Mouse (Mus musculus): ENCODE data around the gene Adgrv1. TPM values are rescaled to one million over a fixed set of nuclear protein-coding genes. Genes with fewer than 3 reads are reported as not detected.

The Adgrv1 gene
- polyA plus RNA-seq, 1 experiment from 2014 or later, result 41.9 TPM

- Histone ChIP-seq H3K4me3 (ENCODE audit: low read depth, low read length) (no peak overlapping the region), H3K27ac (ENCODE audit: low read depth, low read length) (no peak overlapping the region), H3K4me2 (ENCODE audit: low read depth, low read length, severe bottlenecking) (no peak overlapping the region), H3K36me3 (ENCODE audit: control insufficient read depth, insufficient read depth, low read length) (no peaks in the 10 kb centered on the region), H3K27me3 (ENCODE audit: control insufficient read depth, insufficient read depth, low read length) (no peaks in the 10 kb centered on the region), H3K9ac (ENCODE audit: low read length) (no peak overlapping the region), H3K4me1 (replicated peaks; ENCODE audit: control insufficient read depth, insufficient read depth, low read length) (no peaks in the 10 kb centered on the region), H3K9me3 (ENCODE audit: control insufficient read depth, low read length) (no peaks in the 10 kb centered on the region)
- DNase-seq (ENCODE audit: low spot score) (no peak), ATAC-seq (replicated peaks; ENCODE audit: low FRiP score) (no peak)
- WGBS, result 95% methylated on average over 1 of the region's 1 CpGs
These were observed 304.8 kb downstream of the Adgrv1 start for GRCm38 (mm10) chr13:81328181-81328580.

- ATAC-seq (replicated peaks; ENCODE audit: low FRiP score), result no peak
- whole genome bisulfite sequencing, result 88% methylated on average over 2 of the region's 2 CpGs
- no peak overlapping the region for H3K9ac ChIP-seq (ENCODE audit: low read length)
- H3K9me3 ChIP-seq (ENCODE audit: control insufficient read depth, low read length), result no peaks in the 10 kb centered on the region
- H3K27me3 ChIP-seq (ENCODE audit: control insufficient read depth, insufficient read depth, low read length), result no peaks in the 10 kb centered on the region
- no peak overlapping the region for H3K4me3 ChIP-seq (ENCODE audit: low read depth, low read length)
- DNase-seq (ENCODE audit: low spot score), result no peak
- H3K27ac ChIP-seq (ENCODE audit: low read depth, low read length), result no peak overlapping the region
- H3K4me1 ChIP-seq (replicated peaks; ENCODE audit: control insufficient read depth, insufficient read depth, low read length), result no peaks in the 10 kb centered on the region
- H3K36me3 ChIP-seq (ENCODE audit: control insufficient read depth, insufficient read depth, low read length), result no peaks in the 10 kb centered on the region
- H3K4me2 ChIP-seq (ENCODE audit: low read depth, low read length, severe bottlenecking), result no peak overlapping the region
These were observed 307.2 kb downstream of the Adgrv1 start for GRCm38 (mm10) chr13:81325606-81326215.

- Histone ChIP-seq H3K27ac (ENCODE audit: low read depth, low read length) (no peak overlapping the region), H3K4me1 (replicated peaks; ENCODE audit: control insufficient read depth, insufficient read depth, low read length) (no peaks in the 10 kb centered on the region), H3K9me3 (ENCODE audit: control insufficient read depth, low read length) (no peaks in the 10 kb centered on the region), H3K4me3 (ENCODE audit: low read depth, low read length) (no peak overlapping the region), H3K9ac (ENCODE audit: low read length) (no peak overlapping the region), H3K4me2 (ENCODE audit: low read depth, low read length, severe bottlenecking) (no peak overlapping the region), H3K36me3 (ENCODE audit: control insufficient read depth, insufficient read depth, low read length) (no peaks in the 10 kb centered on the region), H3K27me3 (ENCODE audit: control insufficient read depth, insufficient read depth, low read length) (no peaks in the 10 kb centered on the region)
- WGBS, result 94% methylated on average over 3 of the region's 3 CpGs
- ATAC-seq (replicated peaks; ENCODE audit: low FRiP score), result no peak
- DNase-seq (ENCODE audit: low spot score), result no peak
These were observed 309.2 kb downstream of the Adgrv1 start for GRCm38 (mm10) chr13:81323546-81324316.

- H3K36me3 ChIP-seq (ENCODE audit: control insufficient read depth, insufficient read depth, low read length), result no peaks in the 10 kb centered on the region
- DNase-seq (ENCODE audit: low spot score) (no peak), ATAC-seq (replicated peaks; ENCODE audit: low FRiP score) (no peak)
These were observed 316.4 kb downstream of the Adgrv1 start for GRCm38 (mm10) chr13:81316581-81316980.

GRCm38 (mm10) chr13:81314306-81315120 is 318.4 kb downstream of the Adgrv1 start:
- Histone ChIP-seq H3K9me3 (ENCODE audit: control insufficient read depth, low read length) (no peaks in the 10 kb centered on the region), H3K27ac (ENCODE audit: low read depth, low read length) (no peak overlapping the region), H3K36me3 (ENCODE audit: control insufficient read depth, insufficient read depth, low read length) (no peaks in the 10 kb centered on the region), H3K4me1 (replicated peaks; ENCODE audit: control insufficient read depth, insufficient read depth, low read length) (no peaks in the 10 kb centered on the region), H3K4me2 (ENCODE audit: low read depth, low read length, severe bottlenecking) (no peak overlapping the region), H3K4me3 (ENCODE audit: low read depth, low read length) (no peak overlapping the region), H3K9ac (ENCODE audit: low read length) (no peak overlapping the region), H3K27me3 (ENCODE audit: control insufficient read depth, insufficient read depth, low read length) (no peaks in the 10 kb centered on the region)
- no peak for DNase-seq (ENCODE audit: low spot score)
- WGBS, result 80% methylated on average over 7 of the region's 7 CpGs
- no peak for ATAC-seq (replicated peaks; ENCODE audit: low FRiP score)

More at GRCm38 (mm10) chr13:81316581-81316980, 316.4 kb downstream of the Adgrv1 start:
- Histone ChIP-seq H3K4me3 (ENCODE audit: low read depth, low read length) (no peak overlapping the region), H3K4me2 (ENCODE audit: low read depth, low read length, severe bottlenecking) (no peak overlapping the region), H3K27me3 (ENCODE audit: control insufficient read depth, insufficient read depth, low read length) (no peaks in the 10 kb centered on the region), H3K9me3 (ENCODE audit: control insufficient read depth, low read length) (no peaks in the 10 kb centered on the region), H3K4me1 (replicated peaks; ENCODE audit: control insufficient read depth, insufficient read depth, low read length) (no peaks in the 10 kb centered on the region), H3K9ac (ENCODE audit: low read length) (no peak overlapping the region), H3K27ac (ENCODE audit: low read depth, low read length) (no peak overlapping the region)
- 86% methylated on average over 4 of the region's 4 CpGs for WGBS

- no peak overlapping the region for H3K4me2 ChIP-seq (ENCODE audit: low read depth, low read length, severe bottlenecking)
- H3K36me3 ChIP-seq (ENCODE audit: control insufficient read depth, insufficient read depth, low read length), result no peaks in the 10 kb centered on the region
- WGBS, result 79% methylated on average over 5 of the region's 5 CpGs
- H3K27me3 ChIP-seq (ENCODE audit: control insufficient read depth, insufficient read depth, low read length), result no peaks in the 10 kb centered on the region
- H3K27ac ChIP-seq (ENCODE audit: low read depth, low read length), result no peak overlapping the region
- no peaks in the 10 kb centered on the region for H3K4me1 ChIP-seq (replicated peaks; ENCODE audit: control insufficient read depth, insufficient read depth, low read length)
- no peak for ATAC-seq (replicated peaks; ENCODE audit: low FRiP score)
- H3K9ac ChIP-seq (ENCODE audit: low read length), result no peak overlapping the region
- DNase-seq (ENCODE audit: low spot score), result no peak
- H3K4me3 ChIP-seq (ENCODE audit: low read depth, low read length), result no peak overlapping the region
- H3K9me3 ChIP-seq (ENCODE audit: control insufficient read depth, low read length), result no peaks in the 10 kb centered on the region
These were observed 320.8 kb downstream of the Adgrv1 start for GRCm38 (mm10) chr13:81312148-81312547.

GRCm38 (mm10) chr13:81300851-81301250 is 332.1 kb downstream of the Adgrv1 start:
- ATAC-seq (replicated peaks; ENCODE audit: low FRiP score) (no peak), DNase-seq (ENCODE audit: low spot score) (no peak)
- Histone ChIP-seq H3K9me3 (ENCODE audit: control insufficient read depth, low read length) (no peaks in the 10 kb centered on the region), H3K9ac (ENCODE audit: low read length) (no peak overlapping the region), H3K27me3 (ENCODE audit: control insufficient read depth, insufficient read depth, low read length) (no peaks in the 10 kb centered on the region), H3K4me3 (ENCODE audit: low read depth, low read length) (no peak overlapping the region), H3K27ac (ENCODE audit: low read depth, low read length) (no peak overlapping the region), H3K4me2 (ENCODE audit: low read depth, low read length, severe bottlenecking) (no peak overlapping the region), H3K4me1 (replicated peaks; ENCODE audit: control insufficient read depth, insufficient read depth, low read length) (no peaks in the 10 kb centered on the region), H3K36me3 (ENCODE audit: control insufficient read depth, insufficient read depth, low read length) (no peaks in the 10 kb centered on the region)
- WGBS, result 93% methylated on average over 1 of the region's 1 CpGs

- DNase-seq (ENCODE audit: low spot score), result no peak
These were observed 338.8 kb downstream of the Adgrv1 start for GRCm38 (mm10) chr13:81294106-81294505.

More at GRCm38 (mm10) chr13:81294106-81294505, 338.8 kb downstream of the Adgrv1 start:
- Histone ChIP-seq H3K4me3 (ENCODE audit: low read depth, low read length) (no peak overlapping the region), H3K9me3 (ENCODE audit: control insufficient read depth, low read length) (no peaks in the 10 kb centered on the region), H3K27ac (ENCODE audit: low read depth, low read length) (no peak overlapping the region), H3K4me2 (ENCODE audit: low read depth, low read length, severe bottlenecking) (no peak overlapping the region), H3K36me3 (ENCODE audit: control insufficient read depth, insufficient read depth, low read length) (no peaks in the 10 kb centered on the region), H3K4me1 (replicated peaks; ENCODE audit: control insufficient read depth, insufficient read depth, low read length) (no peaks in the 10 kb centered on the region), H3K9ac (ENCODE audit: low read length) (no peak overlapping the region), H3K27me3 (ENCODE audit: control insufficient read depth, insufficient read depth, low read length) (no peaks in the 10 kb centered on the region)
- no peak for ATAC-seq (replicated peaks; ENCODE audit: low FRiP score)
- 90% methylated on average over 1 of the region's 1 CpGs for WGBS
